Mouse (Mus musculus) embryonic stem cell, embryonic (primary cell): ENCODE results near the gene Chrna10.

Experiments used
- CTCF ChIA-PET, 4 experiments: fragments of 300-600 bp in 2 of 4; fragments of 350-600 bp in 2 of 4; sonication (Branson Sonifier 250); formaldehyde crosslinking; loops; one replicate each; lab custom pipeline; 2022; ENCODE audit warnings: inconsistent platforms in 2 of 4; lab: Charles Lee
- POLR2A ChIA-PET, 4 experiments: fragments of 300-600 bp in 2 of 4; fragments of 350-600 bp in 2 of 4; sonication (Branson Sonifier 250); formaldehyde crosslinking; loops; one replicate each; lab custom pipeline; 2022; ENCODE audit warnings: antibody characterized with exemption in 4 of 4, inconsistent platforms in 1 of 4; lab: Charles Lee

The Chrna10 gene

DNA sequence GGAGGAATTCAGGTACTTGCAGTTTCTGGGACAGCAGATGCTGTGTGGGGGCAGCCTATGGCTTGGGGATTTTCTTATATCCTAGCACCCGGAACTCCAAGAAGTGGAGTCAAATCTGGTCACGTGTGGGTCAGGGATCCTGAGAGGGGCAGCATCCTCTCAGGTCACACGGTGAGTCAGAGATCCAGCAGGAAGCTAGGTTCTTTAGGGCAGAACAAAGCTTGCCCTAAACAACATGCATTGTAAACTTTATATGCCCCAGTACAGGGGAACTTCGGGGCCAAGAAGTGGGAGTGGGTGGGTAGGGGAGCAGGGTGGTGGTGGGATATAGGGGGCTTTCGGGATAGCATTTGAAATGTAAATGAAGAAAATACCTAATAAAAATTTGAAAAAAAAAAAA, 15.8 kb downstream of the Chrna10 start:
- ChIA-PET CTCF (interaction anchor here in 3 of 4 experiments (0.6 to 1.6 kb wide), 7 partner anchors 12 to 437 kb away, joined by 3 to 5 read pairs (median 3); partner anchors contain the start of gene Clpb (in 1 of the 3)), POLR2A (interaction anchor here in 3 of 4 experiments (0.7 to 5.9 kb wide), 27 partner anchors 9 to 437 kb away, joined by 3 to 56 read pairs (median 4); partner anchors contain the start of genes Rnf121 (in 3 of the 3), Xndc1 (in 3 of the 3), Xntrpc (in 2 of the 3) and Art5 (in 1 of the 3))

DNA sequence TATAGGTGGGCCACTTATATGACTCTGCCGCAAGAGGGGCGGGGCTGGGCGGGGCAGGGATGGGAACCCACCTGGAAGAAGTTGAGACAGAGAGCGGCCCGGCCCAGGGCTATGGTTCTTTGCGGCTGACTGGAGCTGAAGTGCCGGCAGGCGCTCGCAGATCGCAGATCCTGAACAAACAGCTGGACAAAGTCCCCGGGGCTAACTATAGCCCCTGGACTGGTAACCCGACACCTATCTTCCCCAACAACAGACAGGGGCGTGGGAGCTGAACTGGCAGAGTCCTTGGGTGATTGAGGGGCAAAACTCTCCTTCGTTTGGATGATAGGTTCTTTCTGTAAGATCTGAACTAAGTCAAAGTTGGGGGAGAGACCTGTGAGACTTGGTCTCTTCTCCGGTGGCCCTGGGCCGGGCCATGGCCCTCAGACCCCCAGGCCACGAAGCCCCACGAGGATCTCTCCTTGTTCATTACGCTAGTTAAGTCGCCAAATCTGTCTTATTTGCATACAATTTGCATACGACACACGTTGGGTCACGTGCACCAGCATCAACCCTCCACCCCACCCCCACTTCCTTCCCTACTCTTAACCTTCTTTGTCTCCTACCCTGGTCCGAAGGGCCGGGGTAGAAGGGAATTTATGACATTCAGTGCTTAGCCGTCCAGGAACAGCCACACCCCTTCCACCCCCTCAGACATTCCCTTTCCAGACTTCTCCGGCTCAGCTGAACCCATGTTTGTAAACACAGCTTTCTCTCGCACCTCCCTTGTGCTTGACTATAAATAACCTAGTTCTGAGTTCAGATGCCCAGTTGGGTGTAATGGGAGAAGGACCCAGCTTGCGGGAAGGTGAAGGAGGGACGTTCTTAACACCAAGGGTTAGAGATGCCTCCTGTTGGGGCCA, 16.6 kb downstream of the Chrna10 start:
- ChIA-PET POLR2A (interaction anchor here in 3 of 4 experiments (0.5 to 5.9 kb wide), 43 partner anchors 7 to 981 kb away, joined by 3 to 56 read pairs (median 4); partner anchors contain the start of genes Rnf121 (in 3 of the 3), Xndc1 (in 3 of the 3), Lamtor1 (in 2 of the 3) and Xntrpc (in 2 of the 3)), CTCF (interaction anchor here (0.5 to 1.6 kb wide), 9 partner anchors 11 to 1003 kb away, joined by 3 to 5 read pairs (median 3); partner anchors contain the start of genes Clpb (in 1 of the 4), Rnf121 (in 1 of the 4), Xndc1 (in 1 of the 4) and Xntrpc (in 1 of the 4))

DNA sequence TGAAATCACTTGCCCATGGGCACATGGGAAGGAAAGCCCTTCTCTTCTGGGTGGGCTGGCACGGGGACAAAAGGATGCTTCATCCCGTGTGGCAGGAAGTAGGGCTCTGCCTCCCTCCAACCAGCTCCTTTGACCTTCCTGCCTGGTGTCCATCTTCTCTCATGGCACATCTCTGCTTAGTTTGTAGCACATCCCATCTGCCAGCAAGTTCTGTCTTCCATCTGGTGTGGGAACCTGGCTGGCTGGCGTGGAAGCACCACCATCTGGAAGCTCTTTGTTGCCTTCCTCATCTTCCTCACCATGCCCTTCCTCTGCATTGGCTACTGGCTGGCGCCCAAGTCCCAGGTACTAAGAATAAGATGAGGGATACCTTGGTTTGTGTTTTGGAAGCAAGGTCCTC, 29.3 kb downstream of the Chrna10 start:
- ChIA-PET POLR2A (interaction anchor here in 1 of 4 experiments (0.6 to 2.1 kb wide), 3 partner anchors 11 to 160 kb away, joined by 3 to 5 read pairs (median 4); partner anchors contain the start of gene Art1), CTCF (interaction anchor here in 2 of 4 experiments (1.0 to 1.2 kb wide), 2 partner anchors 89 to 168 kb away, joined by 3 to 4 read pairs; no protein-coding TSS in a partner anchor)

DNA sequence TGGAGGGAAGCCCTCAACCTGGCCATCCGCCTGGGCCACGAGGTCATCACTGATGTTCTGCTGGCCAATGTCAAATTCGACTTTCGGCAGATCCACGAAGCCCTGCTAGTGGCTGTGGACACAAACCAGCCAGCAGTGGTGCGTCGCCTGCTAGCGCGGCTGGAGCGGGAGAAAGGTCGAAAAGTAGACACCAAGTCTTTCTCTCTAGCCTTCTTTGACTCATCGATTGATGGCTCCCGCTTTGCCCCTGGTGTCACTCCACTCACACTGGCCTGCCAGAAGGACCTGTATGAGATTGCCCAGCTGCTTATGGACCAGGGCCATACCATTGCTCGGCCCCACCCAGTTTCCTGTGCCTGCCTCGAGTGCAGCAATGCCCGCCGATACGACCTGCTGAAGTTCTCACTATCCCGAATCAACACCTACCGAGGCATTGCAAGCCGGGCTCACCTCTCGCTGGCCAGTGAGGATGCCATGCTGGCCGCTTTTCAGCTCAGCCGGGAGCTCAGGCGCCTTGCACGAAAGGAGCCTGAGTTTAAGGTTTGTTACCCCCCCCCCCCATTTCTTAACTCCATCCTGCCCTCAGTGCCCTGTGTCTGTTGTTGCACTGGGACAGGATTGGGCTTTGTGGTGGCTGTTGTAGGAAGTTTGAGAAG, 32.5 kb downstream of the Chrna10 start:
- POLR2A ChIA-PET: interaction anchor here (0.6 to 3.0 kb wide), 16 partner anchors 11 to 250 kb away, joined by 3 to 19 read pairs (median 4); partner anchors contain the start of genes Art1 (in 2 of the 4), Il18bp (in 1 of the 4) and Xntrpc (in 1 of the 4)
- CTCF ChIA-PET: interaction anchor here in 3 of 4 experiments (0.6 to 1.5 kb wide), 5 partner anchors 17 to 167 kb away, joined by 3 read pairs; no protein-coding TSS in a partner anchor

DNA sequence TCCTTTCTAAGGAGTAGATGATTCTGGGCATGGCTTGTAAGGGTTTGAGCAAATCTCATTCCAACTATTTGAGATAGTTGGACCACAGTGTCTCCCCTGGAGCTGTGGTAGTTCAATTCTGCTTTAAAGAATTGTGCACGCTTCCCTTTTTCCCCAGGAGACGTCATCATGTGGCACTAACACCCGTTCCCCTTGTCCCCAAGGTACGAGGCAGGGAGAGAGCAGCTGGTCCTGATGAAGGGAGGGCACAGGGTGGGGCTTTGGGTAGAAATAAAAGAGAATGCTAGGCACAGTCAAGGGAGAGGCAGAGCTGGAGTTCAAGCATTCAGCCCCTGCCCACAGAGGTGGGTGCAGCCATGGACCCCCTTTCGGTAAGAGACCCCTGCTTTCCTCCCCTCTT, 33.8 kb downstream of the Chrna10 start, which contains the start of gene Trpc2:
TSS of gene Trpc2 (plus strand) at position 301 of the 400 bp plus-strand sequence.
- CTCF ChIA-PET: interaction anchor here in 1 of 4 experiments (1.0 kb wide), 1 partner anchor 8 kb away, joined by 3 read pairs; no protein-coding TSS in a partner anchor

DNA sequence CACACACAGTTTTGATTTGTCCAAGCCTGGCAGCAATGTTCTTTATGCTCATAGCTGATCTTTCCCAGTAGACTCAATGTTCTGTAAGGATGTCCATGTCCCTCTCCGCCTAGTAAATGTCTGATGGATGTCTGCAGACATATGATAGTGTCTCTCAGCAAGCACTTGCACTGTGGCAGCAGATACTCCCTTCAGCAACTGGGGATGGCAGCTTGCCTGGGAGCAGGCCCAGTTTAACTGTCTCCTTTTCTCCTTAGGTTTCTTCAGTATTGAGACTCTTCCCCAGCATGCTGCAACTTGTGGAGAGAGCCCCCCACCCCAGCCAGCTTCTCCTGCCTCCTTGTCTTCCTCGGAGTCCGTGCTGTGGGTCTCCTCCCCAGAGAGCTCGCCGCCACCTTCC, 34.8 kb downstream of the Chrna10 start:
- ChIA-PET CTCF (no interaction called here), POLR2A (interaction anchor here in 2 of 4 experiments (0.6 to 2.4 kb wide), 5 partner anchors 8 to 83 kb away, joined by 3 to 5 read pairs (median 3); partner anchors contain the start of gene Xntrpc (in 1 of the 2))

More for the DNA sequence above, 33.8 kb downstream of the Chrna10 start, which contains the start of gene Trpc2:
- POLR2A ChIA-PET: interaction anchor here in 1 of 4 experiments (1.1 to 2.4 kb wide), 3 partner anchors 14 to 216 kb away, joined by 3 to 10 read pairs (median 5); partner anchors contain the start of gene Art1

DNA sequence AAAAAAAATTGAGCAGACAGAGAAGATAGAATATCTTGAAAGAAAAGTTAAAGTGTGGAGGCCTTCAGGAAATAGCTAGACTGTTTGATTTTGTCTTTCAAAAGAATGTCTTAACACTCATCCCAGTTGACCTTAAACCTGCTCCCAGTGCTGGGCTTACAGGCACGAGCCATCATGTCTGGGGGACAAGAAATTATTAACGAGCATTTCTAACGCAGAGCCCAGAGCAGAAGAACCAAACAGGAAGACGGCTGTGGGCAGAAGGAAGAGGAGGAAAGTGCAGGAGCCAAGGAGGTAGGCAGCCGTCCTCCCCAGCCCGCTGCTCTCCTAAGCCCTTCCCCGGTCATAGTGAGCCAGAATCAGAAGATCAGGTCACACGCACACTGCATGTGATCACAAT, 36.3 kb downstream of the Chrna10 start:
- POLR2A ChIA-PET: interaction anchor here in 3 of 4 experiments (0.7 to 2.4 kb wide), 10 partner anchors 14 to 243 kb away, joined by 3 to 10 read pairs (median 3); partner anchors contain the start of genes Rnf121 (in 2 of the 3), Xntrpc (in 2 of the 3) and Xndc1 (in 1 of the 3)
- CTCF ChIA-PET: interaction anchor here in 2 of 4 experiments (0.7 kb wide), 2 partner anchors 14 to 337 kb away, joined by 4 to 5 read pairs; no protein-coding TSS in a partner anchor

DNA sequence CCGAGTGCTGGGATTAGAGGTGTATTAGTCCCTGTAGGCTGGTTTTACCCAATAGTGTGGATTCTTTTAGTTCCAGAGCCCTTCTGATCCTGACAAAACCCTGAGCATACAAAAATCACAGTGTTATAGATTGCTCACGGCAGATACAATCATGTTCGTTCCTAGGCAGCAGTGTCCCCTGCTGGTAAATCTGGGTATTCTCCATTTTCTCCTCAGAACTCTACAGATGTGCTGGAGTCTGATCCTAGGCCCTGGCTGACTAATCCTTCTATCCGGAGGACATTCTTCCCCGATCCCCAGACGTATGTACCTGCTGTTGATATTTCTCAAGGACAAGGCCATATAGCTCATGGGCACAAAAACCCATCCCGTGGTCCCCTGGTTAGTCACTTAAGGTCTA, 38.1 kb downstream of the Chrna10 start:
- CTCF ChIA-PET: interaction anchor here in 2 of 4 experiments (0.5 to 2.0 kb wide), 3 partner anchors 123 to 161 kb away, joined by 3 to 5 read pairs (median 4); no protein-coding TSS in a partner anchor
- POLR2A ChIA-PET: interaction anchor here in 2 of 4 experiments (0.6 to 2.4 kb wide), 4 partner anchors 12 to 131 kb away, joined by 4 to 9 read pairs (median 6); partner anchors contain the start of genes Rnf121 (in 1 of the 2) and Xntrpc (in 1 of the 2)

DNA sequence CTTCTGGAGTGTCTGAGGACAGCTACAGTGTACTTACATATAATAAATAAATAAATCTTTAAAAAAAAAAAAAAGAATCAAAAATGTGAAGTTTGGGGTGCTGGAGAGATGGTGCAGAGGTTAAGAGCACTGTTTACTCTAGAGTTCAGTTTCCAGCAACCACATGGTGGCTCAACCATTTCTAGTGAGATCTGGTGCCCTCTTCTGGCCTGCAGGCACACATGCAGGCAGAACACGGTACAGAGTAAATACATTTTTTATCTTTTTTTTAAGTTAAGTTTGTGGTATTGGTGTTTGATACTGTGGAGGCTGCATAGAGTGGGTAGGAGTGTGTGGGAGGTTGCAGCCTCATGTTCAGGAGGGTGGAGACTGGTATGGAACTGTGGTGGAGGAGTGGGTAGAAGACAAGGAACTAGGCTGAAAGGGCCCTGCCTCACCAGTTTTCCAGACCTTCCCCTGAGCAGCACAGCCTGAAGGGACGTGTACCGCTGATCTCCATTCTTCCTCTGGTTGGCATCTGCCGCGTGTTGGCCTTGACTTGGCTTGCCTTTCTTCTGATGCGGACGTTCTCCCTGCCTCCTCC, 39.8 kb downstream of the Chrna10 start:
- ChIA-PET POLR2A (no interaction called here), CTCF (interaction anchor here in 3 of 4 experiments (0.6 to 0.7 kb wide), 4 partner anchors 40 to 458 kb away, joined by 3 read pairs; partner anchors contain the start of gene Chrna10 (in 1 of the 3))

DNA sequence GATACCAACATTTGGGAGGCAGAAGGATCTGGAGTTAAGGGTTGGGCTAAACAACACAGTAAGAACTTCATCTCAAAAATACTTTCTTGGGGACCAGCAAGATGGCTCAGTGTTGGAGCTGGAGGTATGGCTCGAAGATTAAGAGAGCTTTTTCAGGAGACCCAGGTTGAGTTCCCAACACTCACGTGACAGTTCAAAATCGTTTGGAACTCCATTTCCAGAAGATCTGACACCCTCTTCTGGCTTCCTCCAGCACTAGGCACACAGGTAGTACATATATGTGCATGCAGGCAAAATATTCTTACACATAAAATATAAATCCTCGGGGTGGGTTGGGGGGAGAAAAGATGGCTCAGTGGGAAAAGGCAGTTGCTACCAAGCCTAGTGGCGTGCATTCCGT, 50.3 kb downstream of the Chrna10 start:
- ChIA-PET CTCF (no interaction called here), POLR2A (interaction anchor here in 3 of 4 experiments (0.7 to 7.7 kb wide), 20 partner anchors 8 to 195 kb away, joined by 3 to 56 read pairs (median 5); partner anchors contain the start of genes Art1 (in 2 of the 3) and Lamtor1 (in 1 of the 3))

DNA sequence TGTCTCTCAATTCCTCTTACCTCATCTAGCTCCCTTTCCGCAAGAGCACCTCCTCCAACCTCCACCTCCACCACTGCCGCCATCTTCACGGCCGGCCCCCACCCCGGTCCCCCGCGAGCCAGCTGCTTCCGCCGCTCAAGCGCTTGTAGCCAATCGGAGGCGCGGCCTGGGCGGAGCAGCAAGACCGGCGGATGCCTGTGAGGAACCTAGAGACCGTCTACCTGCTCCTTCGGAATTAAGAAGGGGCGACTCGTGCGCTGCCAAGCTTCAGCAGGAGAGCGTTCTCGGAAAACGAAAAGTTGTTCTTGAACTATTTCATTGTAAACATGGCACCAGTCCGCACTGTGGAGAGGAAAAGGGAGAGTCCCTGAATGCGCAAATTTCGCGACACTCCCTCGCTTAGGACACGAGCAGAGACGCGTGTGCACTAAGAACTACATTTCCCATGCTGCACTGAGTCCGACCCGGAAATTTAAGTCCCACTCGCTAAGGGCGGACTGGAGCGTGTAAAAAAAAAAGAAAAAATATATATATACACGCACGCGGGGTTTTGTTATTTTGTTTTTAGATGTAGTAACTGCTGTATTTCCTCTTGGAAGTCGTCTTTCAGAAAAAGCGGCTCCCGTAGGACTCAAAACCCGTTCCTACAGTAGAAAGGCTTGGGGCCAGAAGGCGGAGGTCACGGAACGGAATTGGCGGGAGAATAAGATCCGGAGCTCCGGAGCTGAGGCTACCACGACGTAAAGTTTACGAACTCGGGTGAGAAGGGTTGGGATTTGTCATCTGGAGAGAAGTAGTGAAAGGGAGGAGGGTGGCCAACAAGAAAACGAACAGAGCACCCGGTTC, 51.4 kb downstream of the Chrna10 start, which contains the start of the genes Rnf121, Xndc1 and Xntrpc:
TSS of gene Rnf121 (minus strand) at position 424 of the 846 bp plus-strand sequence.
TSS of gene Xndc1 (plus strand) at position 466 of the 846 bp plus-strand sequence.
TSS of gene Xntrpc (plus strand) at position 668 of the 846 bp plus-strand sequence.
- CTCF ChIA-PET: interaction anchor here in 2 of 4 experiments (0.6 to 1.2 kb wide), 5 partner anchors 8 to 755 kb away, joined by 3 to 6 read pairs (median 3); no protein-coding TSS in a partner anchor
- POLR2A ChIA-PET: interaction anchor here in 3 of 4 experiments (0.6 to 7.7 kb wide), 82 partner anchors 8 to 1929 kb away, joined by 3 to 56 read pairs (median 4); partner anchors contain the start of genes Art1 (in 3 of the 3), Anapc15 (in 1 of the 3), Arap1 (in 1 of the 3) and Clpb (in 1 of the 3)

DNA sequence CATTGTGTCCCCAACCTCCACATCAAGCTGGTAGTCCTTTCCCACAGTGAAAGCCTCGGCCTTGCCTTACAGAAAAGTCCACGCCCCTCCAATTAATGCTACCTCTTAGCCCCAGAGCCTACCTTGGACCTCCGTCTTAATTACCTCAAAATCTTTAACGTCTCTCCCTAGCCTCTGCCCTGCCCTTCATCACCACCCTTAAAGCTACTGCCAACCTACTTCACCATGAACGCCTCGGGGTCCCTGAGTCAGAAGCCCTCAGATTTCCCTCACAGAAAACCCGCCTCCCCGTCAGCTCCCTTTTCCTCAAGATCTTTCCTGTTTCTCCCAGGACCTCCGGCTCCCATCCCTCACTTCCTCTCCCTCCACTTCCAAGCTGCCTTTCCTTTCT, 52.0 kb downstream of the Chrna10 start:
- ChIA-PET CTCF (interaction anchor here in 2 of 4 experiments (0.6 to 1.2 kb wide), 4 partner anchors 8 to 755 kb away, joined by 3 to 5 read pairs (median 3); no protein-coding TSS in a partner anchor), POLR2A (interaction anchor here in 3 of 4 experiments (0.6 to 7.7 kb wide), 62 partner anchors 8 to 401 kb away, joined by 3 to 56 read pairs (median 4); partner anchors contain the start of genes Art1 (in 3 of the 3), Anapc15 (in 1 of the 3), Clpb (in 1 of the 3) and Inppl1 (in 1 of the 3))

DNA sequence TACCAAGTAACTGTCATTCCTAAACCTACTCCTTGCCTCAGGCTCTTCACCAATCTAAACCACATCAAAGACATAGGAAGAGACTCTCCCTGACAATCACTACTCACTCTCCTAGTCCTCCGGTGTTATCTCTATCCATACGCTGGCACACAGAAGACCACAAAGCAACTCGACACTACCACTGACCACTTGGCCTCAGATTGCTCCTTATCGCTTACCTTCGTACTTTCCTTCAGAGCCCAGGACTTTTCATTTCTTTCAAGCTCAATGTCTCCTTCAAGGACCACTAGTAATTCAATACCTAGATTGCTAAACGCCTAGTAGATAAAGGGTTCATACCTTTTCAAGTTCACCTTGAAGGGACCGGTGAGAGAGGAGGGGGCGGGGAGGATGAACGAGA, 52.7 kb downstream of the Chrna10 start:
- CTCF ChIA-PET: no interaction called here
- POLR2A ChIA-PET: interaction anchor here in 3 of 4 experiments (1.0 to 7.7 kb wide), 11 partner anchors 9 to 246 kb away, joined by 3 to 56 read pairs (median 7); partner anchors contain the start of genes Art1 (in 3 of the 3) and Phox2a (in 1 of the 3)

DNA sequence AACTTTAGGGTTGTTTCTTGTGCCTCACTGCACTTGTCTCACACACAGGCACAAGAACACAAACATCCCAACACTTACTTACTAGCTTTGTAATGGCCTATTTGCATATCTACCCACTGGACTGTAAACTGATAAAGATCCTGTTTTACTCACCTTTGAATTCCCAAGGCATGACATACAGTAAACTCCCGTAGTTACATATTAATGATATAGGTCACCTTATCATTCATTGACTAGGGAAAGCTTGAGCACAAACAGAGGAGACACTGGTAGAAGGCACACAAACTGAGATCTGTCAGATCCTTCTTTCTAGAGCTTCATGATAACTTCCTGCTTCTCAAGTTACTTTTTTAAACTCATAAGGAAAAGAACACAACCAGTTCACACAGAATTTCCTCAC, 54.4 kb downstream of the Chrna10 start:
- POLR2A ChIA-PET: interaction anchor here in 1 of 4 experiments (0.6 to 7.7 kb wide), 6 partner anchors 10 to 63 kb away, joined by 3 to 56 read pairs (median 4); partner anchors contain the start of gene Art1
- CTCF ChIA-PET: no interaction called here

DNA sequence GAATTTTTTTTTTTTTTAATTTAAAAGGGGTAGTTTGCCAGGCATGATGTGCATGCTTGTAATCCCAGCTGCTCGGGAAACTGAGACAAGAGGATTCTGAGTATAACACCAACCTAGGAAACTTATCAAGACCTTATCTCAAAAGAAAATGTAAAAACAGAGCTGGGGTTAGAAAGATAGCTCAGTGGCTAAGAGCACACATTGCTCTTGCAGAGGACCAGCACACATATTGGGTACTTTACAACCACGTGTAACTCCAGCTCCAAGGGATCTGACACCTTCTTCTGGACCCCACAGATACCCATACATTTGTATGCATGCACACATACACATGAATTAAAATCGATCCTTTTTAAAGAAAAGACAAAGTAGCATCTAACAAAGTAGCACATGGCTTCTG, 55.3 kb downstream of the Chrna10 start:
- ChIA-PET POLR2A (interaction anchor here in 2 of 4 experiments (0.6 to 7.7 kb wide), 11 partner anchors 10 to 418 kb away, joined by 3 to 56 read pairs (median 4); partner anchors contain the start of gene Art1 (in 1 of the 2)), CTCF (interaction anchor here in 2 of 4 experiments (0.6 kb wide), 3 partner anchors 21 to 145 kb away, joined by 3 read pairs; no protein-coding TSS in a partner anchor)
